Mouse (Mus musculus) spleen, adult 2 months (tissue): Measurements from ENCODE around the gene Pla2g4f. TPM values are rescaled to one million over a fixed set of nuclear protein-coding genes. Genes with fewer than 3 reads are reported as not detected.

Source experiments
- DNase-seq, 2 experiments: peaks; one replicate each; pipeline versions ENCODE4 v3.0.0 to v3.0.0-alpha.2; 2012 to 2021; ENCODE audit warnings: low spot score in 2 of 2, low read depth in 1 of 2
- H3K27ac ChIP-seq: fragments of 200-500 bp; 2 replicates; pipeline ENCODE4 v1.5.1; 2012; ENCODE audit warnings: low read length, inconsistent platforms; ENCODE audit not compliant: insufficient read depth
- H3K27me3 ChIP-seq: fragments of 200-500 bp; 2 replicates; pipeline ENCODE4 v1.6.1; 2012; ENCODE audit warnings: mild to moderate bottlenecking, moderate library complexity, low read length, inconsistent platforms; ENCODE audit not compliant: control insufficient read depth, insufficient read depth
- H3K36me3 ChIP-seq: fragments of 200-500 bp; 2 replicates; pipeline ENCODE4 v1.6.1; 2012; ENCODE audit warnings: mild to moderate bottlenecking, low read length, inconsistent platforms; ENCODE audit not compliant: control insufficient read depth, insufficient read depth
- H3K4me1 ChIP-seq: fragments of 200-500 bp; 2 replicates; pipeline ENCODE4 v1.6.1; 2011; ENCODE audit warnings: inconsistent platforms; ENCODE audit not compliant: control insufficient read depth, insufficient read depth, insufficient read length
- H3K4me3 ChIP-seq: fragments of 200-500 bp; 2 replicates; pipeline ENCODE4 v1.5.1; 2011; ENCODE audit warnings: mild to moderate bottlenecking, inconsistent platforms; ENCODE audit not compliant: insufficient read depth, insufficient read length; ENCODE audit errors: extremely low read depth
- CTCF ChIP-seq: fragments of 200-500 bp; IDR thresholded peaks from 2 replicates; pipeline ENCODE4 v1.5.1; 2011; ENCODE audit warnings: mild to moderate bottlenecking, inconsistent platforms; ENCODE audit not compliant: insufficient read depth, insufficient read length, insufficient replicate concordance; ENCODE audit errors: extremely low read depth
- POLR2A ChIP-seq: fragments of 200-500 bp; IDR thresholded peaks from 2 replicates; pipeline ENCODE4 v1.6.1; 2011; ENCODE audit warnings: low read depth, low read length, inconsistent platforms
- WGBS: fragments of 180-500 bp; shearing (Covaris S2); methylation state at CpG from one replicate; pipeline ENCODE4 v1.1.7; 2018; 5-methylcytosine and 5-hydroxymethylcytosine counted together
- polyA plus RNA-seq: library from polyadenylated mRNA; depleted of rRNA; stranded (reverse); fragments of >200 nt; gene quantifications from 2 replicates; pipeline ENCODE4 v1.2.3, GENCODE M21; 2012

Gene Pla2g4f
- polyA plus RNA-seq, 1 experiment: 1.1 TPM

- no peaks in the 10 kb centered on the region for H3K27me3 ChIP-seq
- WGBS: 74% methylated on average over 2 of the region's 2 CpGs
- no peak overlapping the region for H3K27ac ChIP-seq
- peaks cover 42% of the 10 kb centered on the region for H3K36me3 ChIP-seq
- no peaks in the 10 kb centered on the region for H3K4me1 ChIP-seq
- no peak for DNase-seq
- no peak for TF ChIP-seq POLR2A
- no peak for TF ChIP-seq CTCF
- H3K4me3 ChIP-seq: no peak overlapping the region
Observed at GRCm38 (mm10) chr2:120337886-120338285, 23.9 kb upstream of the Pla2g4f start.

- H3K36me3 ChIP-seq: peaks cover 38% of the 10 kb centered on the region
- whole genome bisulfite sequencing: 97% methylated on average over 4 of the region's 4 CpGs
Observed at GRCm38 (mm10) chr2:120331575-120331974, 17.6 kb upstream of the Pla2g4f start.

GRCm38 (mm10) chr2:120315077-120315476 lies 1.1 kb upstream of the Pla2g4f start:
- Histone ChIP-seq H3K27ac (no peak overlapping the region), H3K27me3 (no peaks in the 10 kb centered on the region), H3K36me3 (peaks cover 23% of the 10 kb centered on the region), H3K4me3 (no peak overlapping the region), H3K4me1 (no peaks in the 10 kb centered on the region)
- TF ChIP-seq POLR2A: no peak
- no peak for DNase-seq
- WGBS: 83% methylated on average over 4 of the region's 4 CpGs

More at GRCm38 (mm10) chr2:120331575-120331974, 17.6 kb upstream of the Pla2g4f start:
- DNase-seq: no peak
- Histone ChIP-seq H3K27me3 (no peaks in the 10 kb centered on the region), H3K27ac (no peak overlapping the region), H3K4me1 (no peaks in the 10 kb centered on the region), H3K4me3 (no peak overlapping the region)
- TF ChIP-seq CTCF: no peak
- TF ChIP-seq POLR2A: no peak

GRCm38 (mm10) chr2:120314487-120314886 lies 522 bp upstream of the Pla2g4f start:
- H3K27ac ChIP-seq: no peak overlapping the region
- H3K36me3 ChIP-seq: peaks cover 23% of the 10 kb centered on the region
- no peak for DNase-seq
- no peaks in the 10 kb centered on the region for H3K27me3 ChIP-seq
- H3K4me1 ChIP-seq: no peaks in the 10 kb centered on the region
- WGBS: 92% methylated on average over 4 of the region's 4 CpGs
- H3K4me3 ChIP-seq: no peak overlapping the region
- TF ChIP-seq CTCF: no peak
- no peak for TF ChIP-seq POLR2A

- 80% methylated on average over 7 of the region's 7 CpGs for WGBS
- DNase-seq: no peak
- TF ChIP-seq CTCF: no peak
- no peak for TF ChIP-seq POLR2A
- no peak overlapping the region for H3K27ac ChIP-seq
- H3K36me3 ChIP-seq: peaks cover 8% of the 10 kb centered on the region
- no peaks in the 10 kb centered on the region for H3K4me1 ChIP-seq
- no peaks in the 10 kb centered on the region for H3K27me3 ChIP-seq
- H3K4me3 ChIP-seq: no peak overlapping the region
Observed at GRCm38 (mm10) chr2:120312276-120312825, 1.6 kb downstream of the Pla2g4f start.

- H3K36me3 ChIP-seq: no peaks in the 10 kb centered on the region
- no peak for TF ChIP-seq POLR2A
- TF ChIP-seq CTCF: no peak
- no peak for DNase-seq
- H3K27me3 ChIP-seq: no peaks in the 10 kb centered on the region
- whole genome bisulfite sequencing: 49% methylated on average over 3 of the region's 3 CpGs
- H3K27ac ChIP-seq: no peak overlapping the region
- H3K4me3 ChIP-seq: no peak overlapping the region
- H3K4me1 ChIP-seq: no peaks in the 10 kb centered on the region
Observed at GRCm38 (mm10) chr2:120304113-120304512, 9.9 kb downstream of the Pla2g4f start.

- no peak for TF ChIP-seq CTCF
- TF ChIP-seq POLR2A: no peak
- no peak overlapping the region for H3K4me3 ChIP-seq
- H3K36me3 ChIP-seq: no peaks in the 10 kb centered on the region
- H3K27ac ChIP-seq: no peak overlapping the region
- no peaks in the 10 kb centered on the region for H3K27me3 ChIP-seq
- no peak for DNase-seq
- no peaks in the 10 kb centered on the region for H3K4me1 ChIP-seq
- WGBS: 92% methylated on average over 6 of the region's 6 CpGs
Observed at GRCm38 (mm10) chr2:120301076-120301475, 12.9 kb downstream of the Pla2g4f start.

- WGBS: 78% methylated on average over 4 of the region's 4 CpGs
Observed at GRCm38 (mm10) chr2:120299866-120300265, 14.1 kb downstream of the Pla2g4f start.

More at GRCm38 (mm10) chr2:120299866-120300265, 14.1 kb downstream of the Pla2g4f start:
- no peaks in the 10 kb centered on the region for H3K27me3 ChIP-seq
- H3K4me1 ChIP-seq: no peaks in the 10 kb centered on the region
- TF ChIP-seq POLR2A (no peak), CTCF (no peak)
- no peak for DNase-seq
- H3K27ac ChIP-seq: no peak overlapping the region
- H3K4me3 ChIP-seq: no peak overlapping the region
- H3K36me3 ChIP-seq: no peaks in the 10 kb centered on the region
